Mouse (Mus musculus) layer of hippocampus, postnatal 25 days (tissue): ENCODE results near the gene Hrasls. TPM values are rescaled to one million over a fixed set of nuclear protein-coding genes. Genes with fewer than 3 reads are reported as not detected.

Experiments
- DNase-seq, 2 experiments: peaks; one replicate each; pipeline ENCODE4 v3.0.0; 2022; ENCODE audit warnings: mixed read lengths in 2 of 2, low spot score in 1 of 2; ENCODE audit errors: extremely low spot score in 1 of 2
- total RNA-seq, 2 experiments: library from RNA; stranded (reverse); gene quantifications; 2 replicates each; pipeline ENCODE4 v1.2.3; 2021

The Hrasls gene
- total RNA-seq, result 10 to 100 TPM; 11.7 to 15.4 TPM

- DNase-seq, result peak; percentile 13 to 48
Observed at GRCm38 (mm10) chr16:29209605-29210411, at the start of gene Hrasls. TSS of gene Hrasls (plus strand) at chr16:29209695.

GRCm38 (mm10) chr16:29162271-29162670, 47.2 kb upstream of the Hrasls start:
- no peak for DNase-seq

- no peak for DNase-seq
Observed at GRCm38 (mm10) chr16:29167051-29167450, 42.4 kb upstream of the Hrasls start.

GRCm38 (mm10) chr16:29171741-29172140, 37.8 kb upstream of the Hrasls start:
- no peak for DNase-seq

- DNase-seq, result no peak
Observed at GRCm38 (mm10) chr16:29173201-29173600, 36.3 kb upstream of the Hrasls start.

DNA sequence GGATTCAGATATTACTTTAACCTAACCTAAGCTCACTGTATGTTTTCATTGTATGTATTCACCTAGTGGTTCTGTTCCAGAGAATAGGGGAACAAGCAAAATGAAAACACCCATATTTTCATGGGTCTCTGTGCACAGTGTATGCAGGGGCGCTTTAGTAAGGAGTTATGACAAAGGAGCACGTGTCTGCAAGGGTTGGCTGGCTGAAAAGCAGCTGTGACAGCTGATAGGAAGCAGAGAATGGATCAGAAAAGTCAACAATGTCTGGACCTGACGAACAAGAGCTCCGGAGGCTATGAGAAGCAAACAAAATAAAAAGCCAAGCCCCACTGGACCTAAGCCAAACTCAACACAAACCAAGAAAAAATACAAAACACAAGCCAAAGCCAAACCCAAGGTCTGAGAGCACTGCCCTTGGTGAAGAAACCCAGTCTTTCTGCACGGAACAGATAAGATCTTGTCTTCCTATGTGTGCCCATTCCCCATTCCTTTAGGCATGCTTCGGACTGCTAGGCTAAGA, 34.6 kb upstream of the Hrasls start:
- no peak for DNase-seq

DNA sequence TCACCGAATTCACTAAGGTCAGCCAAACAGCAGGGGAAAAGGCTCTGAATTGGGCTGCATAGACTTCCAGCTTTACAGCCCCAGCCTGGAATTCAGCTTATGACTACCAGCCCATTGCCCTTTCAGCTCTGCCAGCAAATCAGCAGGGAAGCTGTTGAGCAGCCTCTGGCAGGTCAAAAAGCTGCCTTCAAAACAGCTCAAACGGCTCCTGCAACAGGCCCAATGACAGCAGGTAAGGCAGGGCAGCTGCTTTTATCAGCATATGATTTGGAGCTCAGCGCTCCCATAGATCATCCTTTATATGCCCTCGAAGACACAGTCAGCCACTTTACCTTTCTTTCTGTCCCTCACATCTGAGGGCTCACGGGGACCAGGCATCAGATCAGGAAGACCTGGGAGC, 16.6 kb upstream of the Hrasls start:
- no peak for DNase-seq

- no peak for DNase-seq
Observed at GRCm38 (mm10) chr16:29193981-29194380, 15.5 kb upstream of the Hrasls start.

DNA sequence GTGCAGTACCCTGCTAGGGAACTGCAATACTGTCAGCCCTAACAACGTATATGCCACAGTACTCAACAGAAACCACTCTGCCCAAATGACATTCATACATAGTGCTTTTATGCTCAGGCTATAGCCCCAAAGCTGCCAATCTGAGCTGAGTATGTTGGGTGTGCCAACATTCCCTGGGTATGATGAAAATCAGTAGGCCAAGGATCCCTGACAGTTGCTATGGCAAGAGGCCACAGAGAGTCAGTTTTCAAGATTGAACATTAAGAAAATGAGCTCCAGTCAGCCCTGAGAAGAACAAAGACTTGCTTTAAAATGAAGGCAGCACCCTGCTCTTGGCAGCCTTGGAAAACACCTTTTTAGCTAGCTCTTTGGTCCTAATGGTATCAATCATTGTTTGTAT, 14.3 kb upstream of the Hrasls start:
- DNase-seq, result no peak

- DNase-seq, result peak in 1 of 2 experiments; percentile 16
Observed at GRCm38 (mm10) chr16:29198461-29198860, 11.0 kb upstream of the Hrasls start.

- no peak for DNase-seq
Observed at GRCm38 (mm10) chr16:29201146-29201545, 8.3 kb upstream of the Hrasls start.

- peak in 1 of 2 experiments; percentile 49 for DNase-seq
Observed at GRCm38 (mm10) chr16:29204875-29205274, 4.6 kb upstream of the Hrasls start.

DNA sequence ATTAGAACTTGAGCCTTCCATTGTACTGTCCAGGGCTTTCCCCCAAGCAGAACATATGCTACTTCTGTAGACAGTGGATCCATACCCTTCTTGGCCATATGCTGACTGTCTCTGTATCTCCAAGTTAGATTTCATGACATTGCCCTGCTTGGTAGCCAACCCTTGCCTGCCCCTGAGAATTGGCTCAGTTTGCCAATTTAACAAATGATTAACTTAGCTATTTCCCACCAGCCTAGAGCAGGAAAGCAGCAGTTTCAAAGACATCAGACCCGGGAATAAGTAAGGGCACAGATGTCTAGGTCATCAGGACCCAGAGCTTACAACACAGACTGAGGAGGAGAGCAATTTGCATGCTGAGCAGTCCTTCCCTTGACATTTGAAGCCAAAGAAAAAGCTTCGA, 3.9 kb upstream of the Hrasls start:
- DNase-seq, result no peak

DNA sequence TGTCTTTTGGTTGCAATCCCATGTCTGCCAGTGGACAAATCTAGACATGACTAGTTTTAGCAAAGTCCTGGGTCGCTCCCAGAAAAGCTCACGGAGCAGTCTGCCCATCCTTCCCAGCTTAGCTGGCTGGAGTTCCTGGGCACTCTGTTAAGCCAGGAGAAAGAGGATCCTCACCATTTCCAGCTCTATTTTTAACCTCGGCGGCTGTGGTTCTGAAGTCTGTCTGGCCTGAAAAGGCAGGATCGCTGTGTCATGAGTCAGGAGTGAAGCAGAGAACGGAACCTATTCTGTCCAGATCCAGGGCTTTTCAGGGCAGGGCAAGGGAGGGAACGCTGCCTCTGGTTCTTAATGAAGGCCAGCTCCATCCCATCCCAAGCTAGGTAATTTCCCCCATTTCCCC, 654 bp upstream of the Hrasls start:
- no peak for DNase-seq

DNA sequence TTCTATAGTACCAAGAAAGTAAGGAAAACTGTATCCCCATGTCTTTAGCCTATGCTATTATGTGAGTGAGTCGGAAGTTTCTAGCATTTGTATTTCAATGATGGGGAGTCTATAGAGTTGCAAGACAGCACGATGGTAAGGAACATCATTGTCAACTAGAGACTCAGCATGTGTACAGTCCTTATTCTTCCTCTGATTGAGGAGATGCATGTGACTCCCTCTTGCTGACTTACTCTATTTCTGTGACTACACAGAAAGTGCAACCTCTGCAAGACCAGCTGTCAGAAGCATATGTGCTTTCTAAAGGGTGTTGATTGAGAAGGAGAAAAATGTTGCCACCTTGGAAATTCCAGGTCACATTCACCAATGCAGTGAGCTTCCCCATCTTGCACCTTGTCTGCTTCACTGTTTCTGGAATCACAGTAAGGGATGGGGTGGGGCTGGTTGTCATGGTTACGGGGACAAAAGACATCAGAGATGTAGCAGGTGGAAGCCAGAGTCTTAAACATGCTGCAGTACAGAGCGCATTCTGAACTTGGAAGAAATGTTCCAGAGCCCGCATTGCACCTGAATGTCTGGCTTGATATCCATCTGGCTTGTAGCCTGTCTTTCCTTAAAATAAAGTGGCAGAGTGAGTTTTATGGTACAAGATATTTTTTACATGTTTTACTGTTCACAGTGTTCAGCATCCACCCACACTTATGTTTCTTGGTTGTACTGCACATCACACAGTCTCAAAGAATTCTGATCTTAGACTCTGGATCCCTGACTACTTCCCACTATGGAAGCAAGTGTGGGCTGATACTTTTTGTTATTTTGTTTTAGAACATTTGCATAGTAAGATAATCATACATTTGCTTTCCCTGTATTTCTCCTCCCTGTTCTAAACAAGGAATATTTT, 7.2 kb downstream of the Hrasls start:
- peak in 1 of 2 experiments; percentile 23 for DNase-seq

- DNase-seq, result no peak
Observed at GRCm38 (mm10) chr16:29235951-29236350, 26.5 kb downstream of the Hrasls start.

- DNase-seq, result no peak
Observed at GRCm38 (mm10) chr16:29254325-29254724, 44.8 kb downstream of the Hrasls start.
